Mouse (Mus musculus): ENCODE results near the gene Eef1akmt3.

Gene Eef1akmt3

DNA sequence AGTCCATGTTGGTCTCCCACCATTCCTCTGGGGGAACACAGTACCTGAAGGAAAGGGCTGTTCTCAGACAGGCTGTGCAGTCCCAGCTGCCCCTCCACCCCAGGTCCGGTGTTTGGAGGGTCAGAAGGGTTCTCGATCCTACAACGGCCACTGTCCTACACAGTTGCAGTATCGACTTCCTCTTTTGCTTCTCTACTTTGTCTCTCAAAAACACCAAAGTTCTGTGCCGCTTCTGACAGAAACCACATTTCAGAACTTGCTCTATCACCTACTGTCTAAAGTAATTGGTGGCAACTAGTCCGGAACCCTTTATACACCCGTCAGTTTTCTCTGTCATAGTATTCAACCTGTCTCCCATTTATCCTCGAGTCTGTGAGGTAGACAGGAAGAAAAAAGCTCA lies 14.1 kb upstream of the Eef1akmt3 start:
- in situ Hi-C loops (cut with MboI; ENCODE audit: low sequenced_read_pairs): no loop called here

DNA sequence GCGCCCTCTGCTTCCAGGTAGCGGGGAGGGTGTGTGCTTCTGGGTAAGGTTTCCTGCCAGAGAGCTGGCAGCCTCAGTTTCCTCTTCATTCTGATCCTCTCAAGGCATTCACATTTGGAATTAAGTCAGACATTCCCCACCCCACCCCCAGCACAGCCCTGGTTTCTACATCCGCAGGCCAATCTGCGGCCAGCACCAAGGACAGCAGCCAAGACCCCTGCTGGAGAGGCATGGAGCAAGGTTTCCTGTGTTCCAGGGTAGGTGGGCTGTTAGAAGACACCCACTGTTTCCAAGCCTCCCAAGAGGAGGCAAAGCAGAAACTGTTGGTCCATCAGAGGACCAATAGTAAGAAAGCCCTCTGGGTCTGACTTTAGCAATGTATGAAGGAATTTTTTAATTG lies 13.3 kb upstream of the Eef1akmt3 start:
- in situ Hi-C loops (cut with MboI; ENCODE audit: low sequenced_read_pairs): no loop called here

DNA sequence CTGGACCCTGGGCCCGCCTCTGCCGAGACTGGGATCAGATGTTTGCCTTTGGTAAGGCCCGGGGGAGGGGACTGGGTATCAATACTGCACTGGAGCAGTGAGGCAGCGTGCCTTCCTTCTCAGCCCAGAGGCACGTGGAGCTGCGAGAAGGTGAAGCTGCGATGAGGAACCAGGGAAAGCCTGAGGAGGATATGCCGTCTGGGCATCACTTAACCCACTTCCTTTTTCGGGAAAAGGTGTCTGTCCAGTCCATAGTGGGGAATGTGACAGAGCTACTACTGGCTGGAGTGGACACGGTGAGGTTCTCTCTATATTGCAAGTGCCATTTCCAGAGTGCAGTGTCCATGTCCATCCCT lies 8.8 kb upstream of the Eef1akmt3 start:
- in situ Hi-C loops (cut with MboI; ENCODE audit: low sequenced_read_pairs): no loop called here

DNA sequence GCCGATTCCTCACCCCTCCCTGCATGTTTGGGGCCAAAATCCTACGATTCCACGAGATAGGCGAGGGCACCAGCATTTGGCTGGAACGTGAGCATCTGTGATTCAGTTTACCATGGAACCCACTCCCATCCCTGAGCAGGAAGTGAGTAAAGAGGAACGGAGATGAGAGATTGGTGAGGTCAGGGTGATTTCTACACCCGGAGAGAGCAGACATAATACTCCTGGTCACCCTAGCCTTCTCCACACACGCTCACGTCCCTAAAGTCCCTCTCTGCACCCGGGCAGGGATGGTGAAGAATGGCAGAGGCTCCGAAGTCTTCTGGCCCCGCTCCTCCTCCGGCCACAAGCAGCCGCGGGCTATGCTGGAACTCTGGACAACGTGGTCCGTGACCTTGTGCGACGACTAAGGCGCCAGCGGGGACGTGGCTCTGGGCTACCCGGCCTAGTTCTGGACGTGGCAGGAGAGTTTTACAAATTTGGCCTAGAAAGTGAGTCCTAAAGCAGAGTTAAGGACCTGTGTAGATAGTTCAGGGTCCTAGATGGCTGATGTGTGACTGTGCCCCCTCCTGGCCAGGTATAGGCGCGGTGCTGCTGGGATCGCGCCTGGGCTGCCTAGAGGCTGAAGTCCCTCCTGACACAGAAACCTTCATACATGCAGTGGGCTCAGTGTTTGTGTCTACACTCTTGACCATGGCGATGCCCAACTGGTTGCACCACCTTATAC lies 8.2 kb upstream of the Eef1akmt3 start:
- in situ Hi-C loops (cut with MboI; ENCODE audit: low sequenced_read_pairs): no loop called here

DNA sequence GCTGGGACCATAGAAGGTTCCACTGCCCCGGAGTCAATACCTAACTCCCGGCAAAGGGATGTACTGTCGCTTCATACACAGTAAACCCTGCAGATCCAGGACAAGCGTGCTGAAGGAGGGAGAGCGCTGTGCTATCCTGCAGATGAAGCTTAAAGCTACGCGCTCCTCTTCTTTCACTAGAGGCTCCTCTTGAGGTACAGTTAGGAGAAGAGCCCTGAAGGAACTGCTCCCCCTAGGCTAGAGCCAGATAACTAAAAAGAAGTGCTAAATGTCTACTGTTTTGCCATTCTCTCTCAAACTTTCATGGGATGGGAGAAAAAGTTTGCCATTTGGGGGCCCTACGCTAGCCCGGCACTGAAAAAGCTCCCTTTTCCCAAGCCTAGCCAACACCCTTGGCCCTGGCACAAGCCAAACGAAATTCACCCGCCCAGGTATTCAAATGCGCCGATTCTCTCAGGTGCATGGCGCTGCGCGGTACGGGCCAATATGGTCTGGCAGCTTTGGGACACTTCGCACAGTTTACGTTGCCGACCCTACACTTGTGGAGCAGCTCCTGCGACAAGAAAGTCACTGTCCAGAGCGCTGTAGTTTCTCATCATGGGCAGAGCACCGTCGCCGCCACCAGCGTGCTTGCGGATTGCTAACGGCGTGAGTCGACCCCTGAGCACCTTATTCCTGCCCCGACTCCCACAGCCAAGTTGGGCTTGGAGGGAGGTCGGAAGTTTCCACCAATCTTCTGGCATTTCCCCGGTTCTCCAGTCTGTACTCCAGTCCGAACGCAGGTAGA lies 7.5 kb upstream of the Eef1akmt3 start:
- in situ Hi-C loops (cut with MboI; ENCODE audit: low sequenced_read_pairs): no loop called here

DNA sequence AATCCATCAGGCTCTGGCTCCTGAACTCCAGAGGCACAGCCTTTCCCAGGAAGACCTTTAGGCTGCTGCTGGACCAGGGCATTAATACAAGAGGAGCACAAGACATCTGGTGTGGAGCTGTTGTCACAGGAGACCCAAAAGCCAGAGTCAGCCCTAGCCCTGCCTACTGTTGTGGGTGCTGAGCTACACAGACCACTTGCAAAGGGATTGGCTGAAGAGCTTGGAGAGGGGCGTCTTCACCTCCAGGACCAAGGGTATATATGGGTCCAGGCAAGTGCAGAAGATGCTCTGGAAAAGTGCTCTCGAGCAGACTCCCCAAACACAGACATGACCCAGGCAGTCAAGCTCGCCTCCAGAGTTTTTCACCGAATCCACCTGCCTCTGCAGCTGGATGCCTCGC lies 6.6 kb upstream of the Eef1akmt3 start, which contains the start of gene Cyp27b1:
TSS of gene Cyp27b1 (plus strand) at position 297 of the 400 bp plus-strand sequence.
- in situ Hi-C loops (cut with MboI; ENCODE audit: low sequenced_read_pairs): no loop called here

DNA sequence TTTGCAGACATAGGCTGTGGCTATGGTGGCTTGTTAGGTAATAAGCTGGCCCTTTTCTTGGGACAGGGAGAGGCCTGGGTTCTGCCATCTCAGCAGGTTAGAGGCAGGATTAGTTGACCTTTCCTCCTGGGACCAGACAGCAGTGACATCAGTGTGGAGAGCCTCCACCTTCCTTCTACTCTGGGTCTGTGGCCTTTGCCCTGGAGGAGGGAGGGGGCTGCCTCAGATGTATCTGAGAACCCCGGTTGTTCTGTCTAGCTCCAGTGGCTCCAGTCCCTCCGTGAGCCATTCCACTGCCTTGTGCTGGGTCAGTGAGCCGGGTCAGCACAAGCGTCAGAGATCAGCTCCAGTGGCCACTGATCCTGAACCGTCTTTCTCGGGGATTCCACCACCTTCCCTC lies 1.9 kb upstream of the Eef1akmt3 start:
- in situ Hi-C loops (cut with MboI; ENCODE audit: low sequenced_read_pairs): no loop called here

DNA sequence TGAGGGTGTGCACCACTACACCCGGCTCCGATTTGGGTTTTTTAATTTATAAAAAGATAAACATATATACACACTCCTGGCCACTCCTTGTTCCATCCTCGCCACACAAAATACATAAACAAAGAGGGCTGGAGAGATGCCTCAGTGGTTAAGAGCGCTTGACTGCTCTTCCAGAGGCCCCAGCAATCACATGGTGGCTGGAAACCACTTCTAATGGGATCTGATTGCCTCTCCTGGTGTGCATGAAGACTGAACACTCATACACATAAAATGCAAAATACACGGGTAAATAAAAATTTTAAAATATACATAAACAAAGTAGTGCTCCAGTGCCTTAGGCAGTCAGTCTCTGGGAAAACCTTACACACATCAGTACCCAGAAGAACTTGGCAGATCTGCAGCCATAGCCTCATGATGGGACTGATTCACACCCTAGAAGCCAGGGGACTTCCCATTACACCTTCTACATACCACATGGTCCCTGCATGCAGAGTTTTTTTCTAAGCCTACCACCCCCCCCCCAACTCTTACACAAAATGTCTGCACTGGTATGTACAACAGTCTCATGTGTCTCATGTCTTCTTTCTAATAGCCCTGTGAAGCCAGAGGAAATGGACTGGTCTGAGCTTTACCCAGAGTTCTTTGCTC lies 1.3 kb upstream of the Eef1akmt3 start:
- in situ Hi-C loops (cut with MboI; ENCODE audit: low sequenced_read_pairs): no loop called here

DNA sequence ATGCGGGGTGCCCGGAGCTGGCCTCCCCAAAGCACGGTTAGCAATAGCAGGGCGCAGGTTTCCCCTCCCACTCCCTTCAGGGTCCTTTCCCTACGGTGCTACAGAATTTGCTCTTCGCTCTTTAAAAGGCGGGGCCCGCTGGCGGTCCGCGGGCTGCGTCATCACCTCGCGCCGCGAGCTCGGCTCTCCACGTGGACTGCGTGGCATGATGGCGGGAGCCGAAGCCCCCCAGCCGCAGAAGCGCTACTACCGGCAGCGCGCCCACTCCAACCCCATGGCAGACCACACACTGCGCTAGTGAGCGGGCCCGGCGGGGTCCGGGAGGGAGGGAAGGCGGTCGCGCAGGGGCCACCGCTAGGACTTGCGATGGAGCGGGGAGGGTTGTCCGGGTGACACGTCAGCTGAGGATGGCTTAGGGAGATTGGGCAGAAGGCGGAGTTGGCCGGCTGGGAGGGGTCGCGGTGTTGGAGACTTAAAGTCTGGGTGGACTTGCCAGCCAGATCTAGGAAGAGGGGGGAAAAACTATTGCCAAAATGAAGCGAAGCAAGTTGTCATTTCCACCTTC lies 543 bp upstream of the Eef1akmt3 start:
- in situ Hi-C loops (cut with MboI; ENCODE audit: low sequenced_read_pairs): no loop called here

DNA sequence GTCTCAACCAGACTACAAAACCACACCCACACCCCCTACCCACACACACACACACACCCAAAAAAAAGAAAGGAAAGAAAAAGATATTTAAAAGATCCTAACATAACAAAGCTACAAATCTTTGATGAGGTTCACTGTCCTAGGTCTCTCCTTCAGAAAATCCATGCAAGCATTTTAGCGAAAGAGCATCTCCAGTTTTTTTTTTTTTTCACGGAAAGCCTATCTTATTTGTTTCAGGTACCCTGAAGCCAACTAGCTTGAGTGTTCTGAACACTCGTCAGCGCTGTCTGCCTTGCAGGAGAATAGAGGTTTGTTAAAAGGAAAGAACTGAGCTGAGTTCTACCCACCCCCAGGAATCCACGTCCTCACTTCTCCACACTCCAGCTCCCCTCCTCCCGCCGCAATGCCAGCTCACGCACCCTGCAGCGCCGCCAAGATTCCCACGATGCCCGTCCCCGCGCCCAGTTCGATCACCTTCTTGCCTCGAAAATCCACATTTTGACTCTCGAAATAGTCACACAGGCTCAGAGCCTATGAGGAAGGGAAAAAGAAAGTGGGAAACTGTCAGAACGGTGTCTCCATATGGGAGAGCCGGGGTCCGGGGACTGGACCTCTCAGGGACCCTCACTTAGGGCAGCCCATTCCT lies 621 bp downstream of the Eef1akmt3 start:
- in situ Hi-C loops (cut with MboI; ENCODE audit: low sequenced_read_pairs): no loop called here

DNA sequence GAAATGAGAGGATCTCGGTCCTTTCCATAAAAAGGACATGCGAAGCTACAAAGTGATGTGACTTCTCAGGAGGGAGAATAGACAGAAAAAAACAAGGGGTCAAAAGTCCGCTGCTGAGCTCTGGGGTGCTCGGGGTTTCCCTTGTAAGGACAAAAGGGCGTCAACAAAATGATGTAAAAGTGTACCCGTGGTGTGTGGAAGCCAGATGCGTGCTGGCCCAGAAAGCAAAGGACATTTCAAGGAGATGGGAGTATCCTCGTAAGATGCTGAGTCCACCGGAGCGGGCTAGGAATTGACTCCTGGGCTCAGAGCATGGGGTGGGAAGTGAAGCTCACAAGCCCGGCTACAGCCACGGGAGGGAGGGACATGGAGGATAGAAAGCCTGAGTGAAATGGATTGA lies 3.7 kb downstream of the Eef1akmt3 start:
- in situ Hi-C loops (cut with MboI; ENCODE audit: low sequenced_read_pairs): no loop called here

DNA sequence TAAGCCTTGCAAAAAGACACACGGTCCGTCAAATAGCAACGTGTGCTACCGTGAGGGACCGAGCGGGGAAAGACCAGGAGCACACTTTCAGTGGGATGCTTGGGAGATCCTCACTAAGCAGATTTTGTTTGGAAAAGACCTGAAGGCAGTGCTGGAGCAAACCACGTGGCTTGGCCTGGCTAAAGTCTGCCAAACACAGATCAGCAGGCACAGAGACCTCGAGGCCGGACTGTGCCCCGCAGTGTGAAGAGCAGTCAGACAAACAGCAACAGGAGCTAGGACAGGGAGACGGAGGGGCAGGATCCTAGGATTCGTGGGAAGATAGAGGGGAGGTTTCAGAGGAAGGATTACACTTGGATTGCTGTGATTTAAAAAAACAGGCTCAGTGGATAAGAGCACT lies 5.0 kb downstream of the Eef1akmt3 start:
- in situ Hi-C loops (cut with MboI; ENCODE audit: low sequenced_read_pairs): no loop called here

DNA sequence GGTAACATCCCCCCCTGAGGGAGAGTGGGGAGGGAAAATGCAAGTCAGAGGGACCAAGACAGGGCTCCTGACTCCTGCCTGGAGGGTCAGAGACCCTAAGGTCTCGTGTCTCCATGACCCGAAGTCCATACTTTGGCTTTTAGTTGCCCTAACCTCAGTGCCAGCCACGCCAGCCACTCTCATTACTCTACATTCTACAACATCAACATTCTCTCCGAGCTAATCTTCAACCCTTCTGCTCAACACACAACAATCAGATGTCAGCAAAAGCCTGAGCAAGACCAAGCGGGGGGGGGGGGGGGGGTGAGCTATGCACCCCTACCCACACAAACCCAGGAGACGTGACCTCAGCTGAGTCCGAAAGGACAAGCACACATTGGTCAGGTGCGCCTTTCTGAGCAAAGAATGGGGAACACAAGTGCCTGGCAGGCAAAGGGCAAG lies 8.0 kb downstream of the Eef1akmt3 start:
- in situ Hi-C loops (cut with MboI; ENCODE audit: low sequenced_read_pairs): no loop called here

DNA sequence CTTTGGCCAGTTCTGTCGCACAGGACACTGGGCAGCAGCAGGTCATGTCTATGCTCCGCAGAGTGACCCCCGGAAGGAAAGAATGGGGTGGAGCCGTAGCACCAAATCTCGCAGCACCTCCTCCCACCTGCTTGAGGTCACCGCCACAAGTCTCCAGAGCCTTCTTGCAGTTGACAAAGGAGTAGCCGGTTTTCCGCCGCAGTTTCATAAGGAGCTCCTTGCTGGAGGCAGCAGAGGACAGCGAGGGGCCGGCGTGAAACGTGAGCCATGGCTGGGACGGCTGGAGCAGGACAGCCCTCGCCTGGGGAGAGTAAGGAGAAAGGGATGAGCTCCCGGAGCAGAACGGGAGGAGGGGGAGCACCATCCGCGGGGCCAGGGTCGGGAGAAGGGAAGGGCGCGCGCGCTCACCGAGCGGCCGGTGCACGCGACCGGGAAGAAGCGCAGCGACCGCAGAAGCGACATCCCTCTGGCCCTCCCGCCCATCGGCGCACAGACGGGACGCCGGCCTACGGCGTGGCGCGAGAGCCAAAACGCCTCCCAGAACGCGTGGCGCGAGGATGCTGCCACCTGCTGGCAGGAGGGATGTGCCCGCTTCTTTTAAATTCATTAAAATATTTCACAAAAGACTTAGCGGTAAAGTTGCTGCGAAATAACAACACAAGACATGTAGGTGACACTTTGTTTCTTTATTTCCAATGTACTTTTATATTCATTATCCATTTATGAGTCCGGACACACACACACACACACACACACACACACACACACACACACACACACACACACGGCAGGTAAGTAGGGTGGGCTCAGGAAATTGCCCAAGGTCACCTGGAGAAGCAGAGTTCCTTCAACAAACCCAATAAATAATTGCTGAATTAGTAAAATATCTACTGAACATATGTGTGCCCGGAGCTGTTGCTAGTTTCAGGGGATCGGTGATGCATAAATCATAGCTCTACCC lies 10.7 kb downstream of the Eef1akmt3 start, which contains the start of gene Tsfm:
TSS of gene Tsfm (minus strand) at position 505 of the 961 bp plus-strand sequence.
- in situ Hi-C loops (cut with MboI; ENCODE audit: low sequenced_read_pairs): no loop called here

DNA sequence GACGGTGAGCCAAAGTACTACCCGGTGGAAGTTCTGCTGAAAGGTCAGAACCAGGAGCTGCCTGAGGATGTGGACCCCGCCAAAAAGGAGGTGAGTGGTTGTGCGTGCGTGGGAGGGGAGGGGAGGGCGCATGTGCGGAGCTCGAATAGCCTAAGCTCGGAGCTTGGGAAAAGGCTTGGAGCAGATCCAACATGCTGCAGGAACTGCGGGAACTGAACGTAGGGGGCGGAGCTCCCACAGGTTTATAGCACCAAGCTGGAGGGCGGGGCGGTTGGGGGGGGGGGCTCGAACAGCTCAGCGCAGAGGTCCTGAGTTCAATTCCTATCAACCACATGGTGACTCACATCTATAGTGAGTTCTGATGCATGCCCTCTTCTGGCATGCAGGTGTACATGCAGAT lies 22.9 kb downstream of the Eef1akmt3 start:
- in situ Hi-C loops (cut with MboI; ENCODE audit: low sequenced_read_pairs): no loop called here

DNA sequence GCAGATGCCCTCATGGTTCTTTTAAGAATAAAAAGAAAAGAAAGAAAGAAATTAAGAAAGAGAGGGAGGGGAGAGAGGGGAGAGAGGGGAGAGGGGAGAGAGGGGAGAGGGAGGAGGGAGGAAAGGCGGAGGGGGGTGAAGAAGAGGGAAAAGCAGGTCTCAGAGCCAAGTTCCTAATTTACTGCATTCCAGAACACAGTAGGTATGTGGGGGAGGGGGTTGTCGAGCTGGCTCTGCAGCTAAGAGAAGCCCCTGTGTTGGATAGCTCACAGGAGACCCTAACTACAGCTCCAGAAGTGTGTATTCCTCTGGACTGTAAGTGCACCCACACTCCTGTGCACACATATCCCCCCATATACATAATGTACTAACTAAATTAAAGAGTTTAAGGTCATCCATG lies 24.2 kb downstream of the Eef1akmt3 start:
- in situ Hi-C loops (cut with MboI; ENCODE audit: low sequenced_read_pairs): no loop called here

DNA sequence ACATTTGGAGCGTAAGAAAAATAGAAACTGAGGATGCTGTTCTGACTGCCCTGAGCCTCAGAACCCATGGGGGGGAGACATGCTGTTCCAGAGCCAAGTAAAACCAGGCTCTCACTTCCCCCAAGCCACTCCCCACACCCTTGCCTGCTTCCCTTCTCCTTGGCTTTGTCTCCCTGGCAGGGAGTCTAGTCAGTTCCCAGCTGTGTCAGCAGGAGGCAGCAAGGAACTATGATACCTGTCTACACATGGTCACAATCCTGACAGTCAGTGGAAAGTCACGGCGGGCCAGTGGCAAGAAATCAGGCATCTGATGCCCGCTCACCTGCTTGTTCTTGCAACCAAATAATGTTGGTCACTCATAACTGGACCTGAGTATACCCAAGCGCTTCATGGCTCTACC lies 24.8 kb downstream of the Eef1akmt3 start:
- in situ Hi-C loops (cut with MboI; ENCODE audit: low sequenced_read_pairs): no loop called here

DNA sequence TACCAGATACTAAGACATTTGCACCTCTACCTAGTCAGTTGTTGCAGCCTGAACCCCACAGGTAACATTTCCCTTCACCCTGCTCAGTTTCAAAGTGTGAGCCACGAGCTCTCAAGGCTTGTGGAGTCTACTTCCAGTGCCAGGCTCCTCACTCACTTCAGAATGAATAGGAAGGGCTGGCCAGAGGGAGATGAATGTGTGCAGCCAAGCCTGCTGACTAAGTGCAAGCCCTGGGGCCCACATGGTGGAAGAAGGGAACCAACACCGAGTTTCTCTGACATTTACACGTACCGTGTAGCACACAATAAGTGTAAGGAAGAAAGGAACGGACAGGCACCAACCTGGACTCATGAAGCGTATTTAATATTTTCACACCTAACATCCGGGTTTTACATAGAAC lies 37.5 kb downstream of the Eef1akmt3 start:
- in situ Hi-C loops (cut with MboI; ENCODE audit: low sequenced_read_pairs): no loop called here

DNA sequence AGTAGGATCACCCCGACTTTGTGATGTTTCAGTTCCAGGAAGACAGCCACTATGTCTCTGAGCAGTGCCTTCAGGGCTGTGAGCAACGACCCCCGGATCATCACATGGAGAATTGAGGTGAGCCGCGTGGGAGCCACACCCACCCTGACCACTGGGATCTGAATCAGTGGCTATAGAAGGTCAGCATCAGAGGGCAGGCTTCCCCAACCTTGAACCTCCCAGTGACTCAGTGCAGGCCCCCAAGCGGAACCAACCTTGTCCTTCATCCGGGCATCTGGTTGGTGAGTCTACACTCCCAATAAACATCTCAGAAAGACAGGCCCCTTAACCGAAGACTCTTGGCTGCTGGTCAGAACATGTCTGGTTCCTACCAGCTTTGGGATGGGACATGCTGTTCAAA lies 38.0 kb downstream of the Eef1akmt3 start:
- in situ Hi-C loops (cut with MboI; ENCODE audit: low sequenced_read_pairs): no loop called here

DNA sequence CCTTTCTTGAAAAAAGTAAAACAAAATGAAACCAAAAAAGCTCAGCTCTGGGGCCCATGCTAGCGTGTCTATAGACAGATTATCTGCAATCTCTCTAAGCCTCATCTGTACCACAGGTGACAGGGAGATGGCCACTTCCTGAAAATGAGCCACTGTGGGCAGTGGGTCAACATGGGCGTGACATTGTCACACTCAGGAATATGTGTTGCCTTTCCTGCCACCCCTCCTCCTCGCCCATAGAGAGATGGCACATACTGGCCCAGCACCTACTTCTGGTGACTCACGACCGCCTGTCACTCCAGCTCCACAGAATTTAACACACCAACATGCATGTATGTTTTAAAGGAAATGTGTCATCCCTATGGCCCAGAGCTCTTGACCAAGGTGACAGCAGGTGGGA lies 38.5 kb downstream of the Eef1akmt3 start:
- in situ Hi-C loops (cut with MboI; ENCODE audit: low sequenced_read_pairs): no loop called here
